Mouse (Mus musculus) layer of hippocampus, adult 11-12 months (tissue): Measurements from ENCODE around the gene Gstm2.
"Not testable (repeated sequence)": the region's sequence is repeated elsewhere in the genome, so short reads cannot be mapped to it uniquely, and the experiment has no call there.

Experiments used
- DNase-seq: peaks from one replicate; pipeline ENCODE4 v3.0.0; 2022; ENCODE audit warnings: low spot score

Gene Gstm2

GRCm38 (mm10) chr3:107996576-107996975 is 10.3 kb upstream of the Gstm2 start:
- DNase-seq = no peak

- DNase-seq = not testable (repeated sequence)
Measured at GRCm38 (mm10) chr3:107995974-107996373, 9.7 kb upstream of the Gstm2 start.

GRCm38 (mm10) chr3:107985141-107985540 is 1.1 kb downstream of the Gstm2 start:
- DNase-seq = not testable (repeated sequence)

- DNase-seq = no peak
Measured at GRCm38 (mm10) chr3:107984471-107984870, 1.8 kb downstream of the Gstm2 start.

- no peak for DNase-seq
Measured at GRCm38 (mm10) chr3:107983771-107984170, 2.5 kb downstream of the Gstm2 start.

GRCm38 (mm10) chr3:107982726-107983125 is 3.5 kb downstream of the Gstm2 start:
- DNase-seq = no peak

- DNase-seq = no peak
Measured at GRCm38 (mm10) chr3:107981261-107981660, 5.0 kb downstream of the Gstm2 start.

- DNase-seq = no peak
Measured at GRCm38 (mm10) chr3:107977691-107978090, 8.6 kb downstream of the Gstm2 start.

GRCm38 (mm10) chr3:107974237-107974636 is 12.0 kb downstream of the Gstm2 start:
- DNase-seq = no peak

GRCm38 (mm10) chr3:107972070-107972469 is 14.2 kb downstream of the Gstm2 start:
- DNase-seq = no peak

GRCm38 (mm10) chr3:107971101-107971500 is 15.2 kb downstream of the Gstm2 start:
- DNase-seq = not testable (repeated sequence)

GRCm38 (mm10) chr3:107968724-107969395 is 17.4 kb downstream of the Gstm2 start, which contains the start of gene Gstm3:
TSS of gene Gstm3 (minus strand) at chr3:107969283.
- no peak for DNase-seq

GRCm38 (mm10) chr3:107966631-107967030 is 19.6 kb downstream of the Gstm2 start:
- DNase-seq = no peak

GRCm38 (mm10) chr3:107965592-107965991 is 20.7 kb downstream of the Gstm2 start:
- DNase-seq = no peak

- DNase-seq = no peak
Measured at GRCm38 (mm10) chr3:107964656-107965308, 21.5 kb downstream of the Gstm2 start.

- no peak for DNase-seq
Measured at GRCm38 (mm10) chr3:107964026-107964425, 22.2 kb downstream of the Gstm2 start.

GRCm38 (mm10) chr3:107955260-107955659 is 31.0 kb downstream of the Gstm2 start:
- DNase-seq = not testable (repeated sequence)

- no peak for DNase-seq
Measured at GRCm38 (mm10) chr3:107953906-107954305, 32.3 kb downstream of the Gstm2 start.

GRCm38 (mm10) chr3:107953328-107953755 is 32.9 kb downstream of the Gstm2 start:
- DNase-seq = peak; percentile 75

GRCm38 (mm10) chr3:107950531-107950930 is 35.7 kb downstream of the Gstm2 start:
- DNase-seq = no peak

- DNase-seq = not testable (repeated sequence)
Measured at GRCm38 (mm10) chr3:107949461-107949860, 36.8 kb downstream of the Gstm2 start.

GRCm38 (mm10) chr3:107945729-107946128 is 40.5 kb downstream of the Gstm2 start:
- no peak for DNase-seq

- peak; percentile 67 for DNase-seq
Measured at GRCm38 (mm10) chr3:107943239-107943990, 42.8 kb downstream of the Gstm2 start, which contains the start of gene Gstm6. TSS of gene Gstm6 (minus strand) at chr3:107943749.
